8 mouse cellular contexts compared by ENCODE assay signal in the genomic region with DNA sequence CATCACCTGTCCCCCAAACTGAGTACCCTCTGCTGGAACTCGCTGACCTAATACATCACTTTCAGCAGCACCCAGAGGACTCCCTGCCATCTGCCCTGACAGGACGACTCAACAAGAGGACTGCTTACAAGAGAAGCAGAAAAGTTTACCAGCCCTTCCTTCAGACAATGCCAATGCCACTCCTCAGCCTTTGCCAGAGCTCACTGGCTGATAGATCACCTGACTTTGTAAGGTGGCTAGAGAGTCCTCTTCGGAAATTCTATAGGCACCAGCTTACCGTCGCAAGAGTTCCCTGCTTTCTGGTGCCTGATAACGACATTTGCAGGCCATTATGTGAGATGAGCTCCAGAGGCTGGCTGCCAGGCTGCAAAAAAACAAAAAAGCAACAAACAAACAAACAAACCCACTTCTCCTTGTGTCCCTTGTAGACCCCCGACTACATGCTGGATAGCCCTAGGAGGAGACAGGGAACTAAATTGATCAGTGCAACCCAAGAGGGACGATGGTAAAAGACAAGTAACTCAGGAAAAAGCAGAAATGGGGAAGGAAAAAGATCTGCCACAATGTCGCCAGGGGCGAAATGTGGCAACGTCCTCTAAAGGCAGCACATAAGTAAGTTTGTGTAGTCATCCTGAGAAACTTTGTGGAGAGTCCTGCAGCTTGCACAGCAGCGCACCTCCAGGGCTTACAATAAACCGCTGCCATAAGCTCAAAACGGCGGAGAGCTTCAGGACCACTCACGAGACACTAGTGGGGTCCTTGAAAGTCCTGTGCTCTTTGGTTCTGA. TPM values are rescaled to one million over a fixed set of nuclear protein-coding genes. Genes with fewer than 3 reads are reported as not detected.
DNase-seq lines count a peak whose midpoint lies in the region; ATAC-seq and TF ChIP-seq lines count a peak whose summit lies in the region.

No protein-coding gene starts in this region.

- peak overlapping the region; percentile 64 for H3K27ac ChIP-seq in heart, embryonic 11.5 days (ENCODE audit: low read depth, low read length)
- no peak overlapping the region for H3K27ac ChIP-seq in ES-Bruce4 (ENCODE audit: insufficient read depth, low read length)

- H3K9me3 ChIP-seq in heart, embryonic 11.5 days (replicated peaks; ENCODE audit: control insufficient read depth, low read length) = no peaks in the 10 kb centered on the region
- no peaks in the 10 kb centered on the region for H3K9me3 ChIP-seq in ES-Bruce4 (replicated peaks; ENCODE audit: control insufficient read depth, insufficient read depth, low read length, poor library complexity, severe bottlenecking)

- no peak for DNase-seq in heart, postnatal 25 days (ENCODE audit: low spot score)
- DNase-seq in natural killer cell, adult 2 months (ENCODE audit: low spot score in 2 of 2) = no peak
- DNase-seq in thymus, postnatal 4 days = no peak
- no peak for DNase-seq in gastrocnemius, adult 18-20 months (ENCODE audit: low spot score)

- intact Hi-C loops in heart, postnatal 25 days (cut with DNase I) = loop anchor here (5.0 kb wide), 1 partner anchor 39 kb away; a partner anchor contains a TSS

- TF ChIP-seq CTCF in ES-Bruce4 (IDR thresholded peaks at IDR 0.05; ENCODE audit: low read depth, low read length) = no peak

- H3K4me1 ChIP-seq in heart, embryonic 11.5 days (ENCODE audit: control insufficient read depth, insufficient read depth, low read length) = peaks cover 12% of the 10 kb centered on the region
- no peaks in the 10 kb centered on the region for H3K4me1 ChIP-seq in ES-Bruce4 (ENCODE audit: control insufficient read depth, insufficient read depth, low read length)

- no peak for TF ChIP-seq EP300 in ES-Bruce4 (IDR thresholded peaks at IDR 0.05; ENCODE audit: insufficient read depth, low read depth, low read length)

- peak overlapping the region; percentile 95 for H3K4me3 ChIP-seq in heart, embryonic 11.5 days (ENCODE audit: low read depth, low read length)
- H3K4me3 ChIP-seq in ES-Bruce4 (ENCODE audit: low read depth, low read length) = peak overlapping the region; percentile 98

- H3K27me3 ChIP-seq in heart, embryonic 11.5 days (ENCODE audit: control insufficient read depth, insufficient read depth, low read length) = no peaks in the 10 kb centered on the region
- no peaks in the 10 kb centered on the region for H3K27me3 ChIP-seq in ES-Bruce4 (ENCODE audit: control insufficient read depth, insufficient read depth, low read length, poor library complexity, severe bottlenecking)

- TF ChIP-seq POLR2A in ES-Bruce4 (IDR thresholded peaks at IDR 0.05; ENCODE audit: insufficient read depth, low read length) = no peak

- ATAC-seq in heart, embryonic 11.5 days (replicated peaks; ENCODE audit: insufficient number of reproducible peaks, low FRiP score, low TSS enrichment) = 0 out of 2 replicates have a peak, but pooled peaks have one; percentile 2
- ATAC-seq in granulocyte monocyte progenitor cell, adult 5-6 weeks (replicated peaks; ENCODE audit: poor library complexity, severe bottlenecking) = peak; percentile 71
- ATAC-seq in megakaryocyte progenitor cell, adult 5-6 weeks (replicated peaks; ENCODE audit: poor library complexity) = peak; percentile 61

- WGBS in heart, embryonic 11.5 days (ENCODE audit: insufficient replicate concordance) = 27% methylated on average over 16 of the region's 16 CpGs

- peak overlapping the region; percentile 86 for H3K9ac ChIP-seq in heart, embryonic 11.5 days (ENCODE audit: low read depth, low read length)
- peak overlapping the region; percentile 80 for H3K9ac ChIP-seq in ES-Bruce4 (ENCODE audit: low read depth, poor library complexity, severe bottlenecking)

- peak overlapping the region; percentile 91 for H3K4me2 ChIP-seq in heart, embryonic 11.5 days

- peaks cover 4% of the 10 kb centered on the region for H3K36me3 ChIP-seq in heart, embryonic 11.5 days (ENCODE audit: control insufficient read depth, insufficient read depth, low read length)
- H3K36me3 ChIP-seq in ES-Bruce4 (ENCODE audit: control insufficient read depth, insufficient read depth, low read length, poor library complexity, severe bottlenecking) = peaks cover 7% of the 10 kb centered on the region; the same call in 1 of the 2 replicates

RNA-seq across cellular contexts. Expression of a gene that starts 0.9 kb away (rescaled TPM):
- polyA plus RNA-seq in heart, embryonic 11.5 days (2014; fragmentation: Nextera tagmentation; extraction: Ambion mirVana) = 98.5 and 102 TPM in 2 replicates
- 100 to 1,000 TPM; 118 to 122 TPM for total RNA-seq in heart, postnatal 25 days (2021)
- polyA plus RNA-seq in ES-Bruce4 (2011; ENCODE audit: insufficient read depth, insufficient read length, low read depth, missing spikeins) = 41.7 and 48.2 TPM in 2 replicates
- 22.7 and 45.8 TPM in 2 replicates for total RNA-seq in granulocyte monocyte progenitor cell, adult 5-6 weeks (2014; fragmentation: Nextera tagmentation)
- 59.9 and 82.1 TPM in 2 replicates for total RNA-seq in granulocyte monocyte progenitor cell, adult 5-6 weeks (2017)
- total RNA-seq in megakaryocyte progenitor cell, adult 5-6 weeks (2015) = 33.4 and 49.5 TPM in 2 replicates
- 48.7 and 56.2 TPM in 2 replicates for total RNA-seq in megakaryocyte progenitor cell, adult 5-6 weeks (2017)
- total RNA-seq in gastrocnemius, adult 18-20 months (2021) = 10 to 100 TPM; 57.0 to 65.8 TPM

RNA-seq across cellular contexts. Expression of a gene that starts 6.7 kb away (rescaled TPM):
- polyA plus RNA-seq in heart, embryonic 11.5 days (2014; fragmentation: Nextera tagmentation; extraction: Ambion mirVana) = 23.7 and 24.5 TPM in 2 replicates
- total RNA-seq in heart, postnatal 25 days (2021) = 1 to 10 TPM; 8.3 to 8.7 TPM
- 14.3 and 15.3 TPM in 2 replicates for polyA plus RNA-seq in ES-Bruce4 (2011; ENCODE audit: insufficient read depth, insufficient read length, low read depth, missing spikeins)
- total RNA-seq in granulocyte monocyte progenitor cell, adult 5-6 weeks (2014; fragmentation: Nextera tagmentation) = 21.2 and 21.9 TPM in 2 replicates
- total RNA-seq in granulocyte monocyte progenitor cell, adult 5-6 weeks (2017) = 11.4 and 14.0 TPM in 2 replicates
- total RNA-seq in megakaryocyte progenitor cell, adult 5-6 weeks (2015) = 14.9 and 17.9 TPM in 2 replicates
- total RNA-seq in megakaryocyte progenitor cell, adult 5-6 weeks (2017) = 8.7 and 17.8 TPM in 2 replicates
- 1 to 10 TPM; 2.3 to 2.6 TPM for total RNA-seq in gastrocnemius, adult 18-20 months (2021)

RNA-seq across cellular contexts. Expression of a gene that starts 9.4 kb away (rescaled TPM):
- 121 and 125 TPM in 2 replicates for polyA plus RNA-seq in heart, embryonic 11.5 days (2014; fragmentation: Nextera tagmentation; extraction: Ambion mirVana)
- total RNA-seq in heart, postnatal 25 days (2021) = 10 to 100 TPM; 85.4 to 92.6 TPM
- 54.0 and 54.9 TPM in 2 replicates for polyA plus RNA-seq in ES-Bruce4 (2011; ENCODE audit: insufficient read depth, insufficient read length, low read depth, missing spikeins)
- 41.9 and 58.1 TPM in 2 replicates for total RNA-seq in granulocyte monocyte progenitor cell, adult 5-6 weeks (2014; fragmentation: Nextera tagmentation)
- 33.2 and 35.9 TPM in 2 replicates for total RNA-seq in granulocyte monocyte progenitor cell, adult 5-6 weeks (2017)
- total RNA-seq in megakaryocyte progenitor cell, adult 5-6 weeks (2015) = 61.9 and 62.8 TPM in 2 replicates
- total RNA-seq in megakaryocyte progenitor cell, adult 5-6 weeks (2017) = 29.9 and 34.7 TPM in 2 replicates
- 10 to 100 TPM; 32.9 to 38.0 TPM for total RNA-seq in gastrocnemius, adult 18-20 months (2021)

RNA-seq across cellular contexts. Expression of a gene that starts 18.4 kb away (rescaled TPM):
- polyA plus RNA-seq in heart, embryonic 11.5 days (2014; fragmentation: Nextera tagmentation; extraction: Ambion mirVana) = 0.11 TPM in 1 of 2 replicates, not detected in the other
- 1 to 10 TPM in 1 of 2 experiments, under 1 TPM in 1; 0.98 to 1.5 TPM for total RNA-seq in heart, postnatal 25 days (2021)
- polyA plus RNA-seq in ES-Bruce4 (2011; ENCODE audit: insufficient read depth, insufficient read length, low read depth, missing spikeins) = not detected in 2 replicates
- total RNA-seq in granulocyte monocyte progenitor cell, adult 5-6 weeks (2014; fragmentation: Nextera tagmentation) = not detected in 2 replicates
- total RNA-seq in granulocyte monocyte progenitor cell, adult 5-6 weeks (2017) = not detected in 2 replicates
- total RNA-seq in megakaryocyte progenitor cell, adult 5-6 weeks (2015) = not detected in 2 replicates
- total RNA-seq in megakaryocyte progenitor cell, adult 5-6 weeks (2017) = not detected in 2 replicates
- under 1 TPM; 0.23 to 0.33 TPM for total RNA-seq in gastrocnemius, adult 18-20 months (2021)

RNA-seq across cellular contexts. Expression of a gene that starts 26.7 kb away (rescaled TPM):
- polyA plus RNA-seq in heart, embryonic 11.5 days (2014; fragmentation: Nextera tagmentation; extraction: Ambion mirVana) = 575 and 646 TPM in 2 replicates
- 100 to 1,000 TPM; 252 to 265 TPM for total RNA-seq in heart, postnatal 25 days (2021)
- polyA plus RNA-seq in ES-Bruce4 (2011; ENCODE audit: insufficient read depth, insufficient read length, low read depth, missing spikeins) = 375 and 376 TPM in 2 replicates
- total RNA-seq in granulocyte monocyte progenitor cell, adult 5-6 weeks (2014; fragmentation: Nextera tagmentation) = 287 and 315 TPM in 2 replicates
- 336 and 384 TPM in 2 replicates for total RNA-seq in granulocyte monocyte progenitor cell, adult 5-6 weeks (2017)
- total RNA-seq in megakaryocyte progenitor cell, adult 5-6 weeks (2015) = 280 and 290 TPM in 2 replicates
- 343 and 378 TPM in 2 replicates for total RNA-seq in megakaryocyte progenitor cell, adult 5-6 weeks (2017)
- 100 to 1,000 TPM; 230 to 237 TPM for total RNA-seq in gastrocnemius, adult 18-20 months (2021)

Comparison
In these comparisons a context has a peak if more than half of its experiments do, and no peak if none do; other contexts are left out.
1. ATAC-seq: peak in every context shown above with its lines; median percentile 71 in granulocyte monocyte progenitor cell, adult 5-6 weeks; 61 in megakaryocyte progenitor cell, adult 5-6 weeks; 2 in heart, embryonic 11.5 days.